Mouse (Mus musculus) inflammation-experienced regulatory T-cells (primary cell): Measurements from ENCODE around the gene Krt88. TPM values are rescaled to one million over a fixed set of nuclear protein-coding genes. Genes with fewer than 3 reads are reported as not detected.

ENCODE experiments used
- polyA plus RNA-seq, 2 experiments: library from polyadenylated mRNA; unstranded; fragments of 100-300 nt; shearing (Covaris generic); gene quantifications; one replicate each; pipeline ENCODE4 v1.2.1; 2017

The Krt88 gene
- polyA plus RNA-seq = not detected

GRCm38 (mm10) chr15:101447444-101447843, at the start of gene Krt88:
Krt88 (plus strand) TSS chr15:101447744.

GRCm38 (mm10) chr15:101410775-101411174, 36.8 kb upstream of the Krt88 start, which contains the start of gene Krt7:
Krt7 (plus strand) TSS chr15:101411043.

DNA sequence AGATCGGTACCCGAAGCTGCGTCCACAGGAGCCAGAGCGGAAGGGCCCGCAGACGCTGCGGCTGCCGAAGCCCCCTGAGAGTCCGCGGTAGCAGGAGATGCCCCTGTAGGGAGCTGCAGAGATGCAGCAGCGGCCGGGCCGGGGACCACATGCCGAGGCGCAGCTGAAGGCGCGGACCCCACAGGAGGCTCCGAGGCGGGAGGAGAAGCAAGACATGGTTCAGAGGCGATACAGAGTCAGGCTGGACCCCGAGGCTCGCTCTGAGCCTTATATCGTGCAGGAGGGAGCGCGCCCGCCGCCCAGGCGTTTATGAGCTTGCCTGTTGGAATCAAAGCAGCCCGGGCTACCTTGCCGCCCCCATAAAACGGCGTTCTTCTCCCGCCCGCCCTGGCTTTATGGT, 9.0 kb upstream of the Krt88 start, which contains the start of gene Krt87:
Gene Krt87, minus strand, starts transcription at position 250 of the 400 bp plus-strand sequence.

GRCm38 (mm10) chr15:101463651-101464050, 16.1 kb downstream of the Krt88 start, which contains the start of gene Krt81:
Krt81 (minus strand) TSS chr15:101463751.

GRCm38 (mm10) chr15:101472952-101473528, 25.5 kb downstream of the Krt88 start, which contains the start of gene Krt86:
Krt86 (plus strand) TSS chr15:101473478.

GRCm38 (mm10) chr15:101491431-101491830, 43.9 kb downstream of the Krt88 start, which contains the start of gene Krt83:
Krt83 (minus strand) TSS chr15:101491512.

Other genes starting within 250 kb of the Krt88 start
- 10 to 100 TPM in 1 of 2 experiments, 1 to 10 TPM in 1; 5.2 to 18.9 TPM for gene Grasp, start 223.6 kb upstream of the Krt88 start, polyA plus RNA-seq
- gene Nr4a1, start 193.5 kb upstream of the Krt88 start, polyA plus RNA-seq = 100 to 1,000 TPM in 1 of 2 experiments, 10 to 100 TPM in 1; 34.6 to 106 TPM
- gene Atg101, start 163.5 kb upstream of the Krt88 start, polyA plus RNA-seq = 10 to 100 TPM; 58.8 to 63.1 TPM
- gene 6030408B16Rik, start 154.5 kb upstream of the Krt88 start, polyA plus RNA-seq = under 1 TPM in 1 of 2 experiments, not detected in 1; 0.55 TPM
- gene Krt80, start 77.6 kb upstream of the Krt88 start, polyA plus RNA-seq = 1 to 10 TPM in 1 of 2 experiments, not detected in 1; 4.4 TPM
- under 1 TPM; 0.11 to 0.12 TPM for gene Krt7, start 36.7 kb upstream of the Krt88 start, polyA plus RNA-seq
- gene Krt87, start 8.9 kb upstream of the Krt88 start, polyA plus RNA-seq = under 1 TPM in 1 of 2 experiments, not detected in 1; 0.23 TPM
- not detected for gene Krt81, start 16.0 kb downstream of the Krt88 start, polyA plus RNA-seq
- gene Krt86, start 25.7 kb downstream of the Krt88 start, polyA plus RNA-seq = under 1 TPM in 1 of 2 experiments, not detected in 1; 0.11 TPM
- gene Krt83, start 43.8 kb downstream of the Krt88 start, polyA plus RNA-seq = 1 to 10 TPM; 1.4 to 3.3 TPM
- gene Gm49425, start 69.5 kb downstream of the Krt88 start, polyA plus RNA-seq = not detected
- gene Krt84, start 85.1 kb downstream of the Krt88 start, polyA plus RNA-seq = 1 to 10 TPM in 1 of 2 experiments, under 1 TPM in 1; 0.10 to 1.6 TPM
- gene Krt82, start 102.9 kb downstream of the Krt88 start, polyA plus RNA-seq = not detected
- under 1 TPM in 1 of 2 experiments, not detected in 1; 0.15 TPM for gene Krt90, start 115.2 kb downstream of the Krt88 start, polyA plus RNA-seq
- 1 to 10 TPM in 1 of 2 experiments, under 1 TPM in 1; 0.14 to 1.3 TPM for gene Krt75, start 126.2 kb downstream of the Krt88 start, polyA plus RNA-seq
- under 1 TPM in 1 of 2 experiments, not detected in 1; 0.10 TPM for gene Gm5414, start 180.4 kb downstream of the Krt88 start, polyA plus RNA-seq
- not detected for gene Gm5478, start 199.6 kb downstream of the Krt88 start, polyA plus RNA-seq
- gene Krt6b, start 232.5 kb downstream of the Krt88 start, polyA plus RNA-seq = not detected
- gene Krt6a, start 246.6 kb downstream of the Krt88 start, polyA plus RNA-seq = under 1 TPM in 1 of 2 experiments, not detected in 1; 0.16 TPM